Mouse (Mus musculus): ENCODE measurements at regions not wholly inside any gene's neighbourhood (a gene's known extent, or its start where the extent isn't known, plus 50 kb on each side); places are given as distances from the start of the nearest gene placed in this dataset.

- no peaks in the 10 kb centered on the region for H3K27me3 ChIP-seq (ENCODE audit: control insufficient read depth, insufficient read depth, low read length)
- H3K4me1 ChIP-seq (replicated peaks; ENCODE audit: control insufficient read depth, insufficient read depth, low read length) = no peaks in the 10 kb centered on the region
- DNase-seq (ENCODE audit: low spot score) = no peak
- H3K36me3 ChIP-seq (replicated peaks; ENCODE audit: control insufficient read depth, insufficient read depth) = no peaks in the 10 kb centered on the region
- H3K9me3 ChIP-seq (ENCODE audit: control insufficient read depth, low read length) = no peaks in the 10 kb centered on the region
- H3K4me3 ChIP-seq (replicated peaks; ENCODE audit: low read length) = no peak overlapping the region
- H3K4me2 ChIP-seq (replicated peaks) = no peak overlapping the region
- H3K27ac ChIP-seq = no peak overlapping the region
- no peak overlapping the region for H3K9ac ChIP-seq
- no peak for ATAC-seq (ENCODE audit: low FRiP score)
These were observed 235.2 kb upstream of the Ptprz1 start for GRCm38 (mm10) chr6:22640100-22640499.

- DNase-seq (ENCODE audit: low spot score) (no peak), ATAC-seq (ENCODE audit: low FRiP score) (no peak)
- Histone ChIP-seq H3K27ac (no peak overlapping the region), H3K4me1 (replicated peaks; ENCODE audit: control insufficient read depth, insufficient read depth, low read length) (no peaks in the 10 kb centered on the region), H3K27me3 (ENCODE audit: control insufficient read depth, insufficient read depth, low read length) (no peaks in the 10 kb centered on the region), H3K4me2 (replicated peaks) (no peak overlapping the region), H3K36me3 (replicated peaks; ENCODE audit: control insufficient read depth, insufficient read depth) (no peaks in the 10 kb centered on the region), H3K9ac (no peak overlapping the region), H3K4me3 (replicated peaks; ENCODE audit: low read length) (no peak overlapping the region), H3K9me3 (ENCODE audit: control insufficient read depth, low read length) (no peaks in the 10 kb centered on the region)
- 89% methylated on average over 3 of the region's 3 CpGs for WGBS
These were observed 240.2 kb upstream of the Ptprz1 start for GRCm38 (mm10) chr6:22635141-22635540.

GRCm38 (mm10) chr6:22634740-22635139 is 240.6 kb upstream of the Ptprz1 start:
- H3K27me3 ChIP-seq (ENCODE audit: control insufficient read depth, insufficient read depth, low read length) = no peaks in the 10 kb centered on the region
- H3K4me2 ChIP-seq (replicated peaks) = no peak overlapping the region
- no peak overlapping the region for H3K9ac ChIP-seq
- 82% methylated on average over 5 of the region's 5 CpGs for WGBS
- H3K27ac ChIP-seq = no peak overlapping the region
- no peak for DNase-seq (ENCODE audit: low spot score)
- H3K9me3 ChIP-seq (ENCODE audit: control insufficient read depth, low read length) = no peaks in the 10 kb centered on the region
- H3K4me3 ChIP-seq (replicated peaks; ENCODE audit: low read length) = no peak overlapping the region
- ATAC-seq (ENCODE audit: low FRiP score) = no peak
- no peaks in the 10 kb centered on the region for H3K4me1 ChIP-seq (replicated peaks; ENCODE audit: control insufficient read depth, insufficient read depth, low read length)
- H3K36me3 ChIP-seq (replicated peaks; ENCODE audit: control insufficient read depth, insufficient read depth) = no peaks in the 10 kb centered on the region

- 57% methylated on average over 5 of the region's 5 CpGs for WGBS
These were observed 235.5 kb upstream of the Fam3c start for GRCm38 (mm10) chr6:22591592-22591991.

GRCm38 (mm10) chr6:22584851-22585250 is 228.8 kb upstream of the Fam3c start:
- H3K27me3 ChIP-seq (ENCODE audit: control insufficient read depth, insufficient read depth, low read length) = no peaks in the 10 kb centered on the region
- DNase-seq (ENCODE audit: low spot score) (no peak), ATAC-seq (ENCODE audit: low FRiP score) (no peak)
- H3K4me3 ChIP-seq (replicated peaks; ENCODE audit: low read length) = no peak overlapping the region
- no peak overlapping the region for H3K27ac ChIP-seq
- H3K9me3 ChIP-seq (ENCODE audit: control insufficient read depth, low read length) = no peaks in the 10 kb centered on the region
- H3K36me3 ChIP-seq (replicated peaks; ENCODE audit: control insufficient read depth, insufficient read depth) = no peaks in the 10 kb centered on the region
- WGBS = 68% methylated on average over 4 of the region's 4 CpGs
- H3K9ac ChIP-seq = no peak overlapping the region
- no peaks in the 10 kb centered on the region for H3K4me1 ChIP-seq (replicated peaks; ENCODE audit: control insufficient read depth, insufficient read depth, low read length)
- H3K4me2 ChIP-seq (replicated peaks) = no peak overlapping the region

More at GRCm38 (mm10) chr6:22591592-22591991, 235.5 kb upstream of the Fam3c start:
- H3K9me3 ChIP-seq (ENCODE audit: control insufficient read depth, low read length) = no peaks in the 10 kb centered on the region
- no peak overlapping the region for H3K4me3 ChIP-seq (replicated peaks; ENCODE audit: low read length)
- no peaks in the 10 kb centered on the region for H3K4me1 ChIP-seq (replicated peaks; ENCODE audit: control insufficient read depth, insufficient read depth, low read length)
- ATAC-seq (ENCODE audit: low FRiP score) = no peak
- no peaks in the 10 kb centered on the region for H3K36me3 ChIP-seq (replicated peaks; ENCODE audit: control insufficient read depth, insufficient read depth)
- H3K27me3 ChIP-seq (ENCODE audit: control insufficient read depth, insufficient read depth, low read length) = no peaks in the 10 kb centered on the region
- no peak for DNase-seq (ENCODE audit: low spot score)
- no peak overlapping the region for H3K27ac ChIP-seq
- H3K4me2 ChIP-seq (replicated peaks) = no peak overlapping the region
- H3K9ac ChIP-seq = no peak overlapping the region

GRCm38 (mm10) chr6:22572925-22573324 is 216.9 kb upstream of the Fam3c start:
- DNase-seq (ENCODE audit: low spot score) (no peak), ATAC-seq (ENCODE audit: low FRiP score) (no peak)
- WGBS = 65% methylated on average over 1 of the region's 1 CpGs
- H3K9ac ChIP-seq = no peak overlapping the region
- no peaks in the 10 kb centered on the region for H3K36me3 ChIP-seq (replicated peaks; ENCODE audit: control insufficient read depth, insufficient read depth)
- no peaks in the 10 kb centered on the region for H3K27me3 ChIP-seq (ENCODE audit: control insufficient read depth, insufficient read depth, low read length)
- no peak overlapping the region for H3K4me3 ChIP-seq (replicated peaks; ENCODE audit: low read length)
- H3K4me2 ChIP-seq (replicated peaks) = no peak overlapping the region
- H3K9me3 ChIP-seq (ENCODE audit: control insufficient read depth, low read length) = no peaks in the 10 kb centered on the region
- no peak overlapping the region for H3K27ac ChIP-seq
- no peaks in the 10 kb centered on the region for H3K4me1 ChIP-seq (replicated peaks; ENCODE audit: control insufficient read depth, insufficient read depth, low read length)

- Histone ChIP-seq H3K36me3 (replicated peaks; ENCODE audit: control insufficient read depth, insufficient read depth) (no peaks in the 10 kb centered on the region), H3K4me2 (replicated peaks) (no peak overlapping the region), H3K9ac (no peak overlapping the region), H3K4me3 (replicated peaks; ENCODE audit: low read length) (no peak overlapping the region), H3K9me3 (ENCODE audit: control insufficient read depth, low read length) (no peaks in the 10 kb centered on the region), H3K27me3 (ENCODE audit: control insufficient read depth, insufficient read depth, low read length) (no peaks in the 10 kb centered on the region), H3K4me1 (replicated peaks; ENCODE audit: control insufficient read depth, insufficient read depth, low read length) (no peaks in the 10 kb centered on the region), H3K27ac (no peak overlapping the region)
- no peak for DNase-seq (ENCODE audit: low spot score)
- ATAC-seq (ENCODE audit: low FRiP score) = no peak
- 93% methylated on average over 9 of the region's 9 CpGs for WGBS
These were observed 211.8 kb upstream of the Fam3c start for GRCm38 (mm10) chr6:22567891-22568290.

GRCm38 (mm10) chr6:22548296-22549245 is 192.5 kb upstream of the Fam3c start:
- H3K4me2 ChIP-seq (replicated peaks) = no peak overlapping the region
- no peak overlapping the region for H3K27ac ChIP-seq
- ATAC-seq (ENCODE audit: low FRiP score) (peak; percentile 76; the same call in 1 of the 2 replicates), DNase-seq (ENCODE audit: low spot score) (no peak)
- no peaks in the 10 kb centered on the region for H3K4me1 ChIP-seq (replicated peaks; ENCODE audit: control insufficient read depth, insufficient read depth, low read length)
- no peaks in the 10 kb centered on the region for H3K27me3 ChIP-seq (ENCODE audit: control insufficient read depth, insufficient read depth, low read length)
- no peaks in the 10 kb centered on the region for H3K9me3 ChIP-seq (ENCODE audit: control insufficient read depth, low read length)
- WGBS = 64% methylated on average over 13 of the region's 13 CpGs
- no peaks in the 10 kb centered on the region for H3K36me3 ChIP-seq (replicated peaks; ENCODE audit: control insufficient read depth, insufficient read depth)
- H3K9ac ChIP-seq = no peak overlapping the region
- H3K4me3 ChIP-seq (replicated peaks; ENCODE audit: low read length) = no peak overlapping the region

- Histone ChIP-seq H3K4me1 (replicated peaks; ENCODE audit: control insufficient read depth, insufficient read depth, low read length) (no peaks in the 10 kb centered on the region), H3K4me2 (replicated peaks) (no peak overlapping the region), H3K9me3 (ENCODE audit: control insufficient read depth, low read length) (no peaks in the 10 kb centered on the region), H3K27ac (no peak overlapping the region), H3K27me3 (ENCODE audit: control insufficient read depth, insufficient read depth, low read length) (no peaks in the 10 kb centered on the region), H3K36me3 (replicated peaks; ENCODE audit: control insufficient read depth, insufficient read depth) (no peaks in the 10 kb centered on the region), H3K9ac (no peak overlapping the region), H3K4me3 (replicated peaks; ENCODE audit: low read length) (no peak overlapping the region)
- ATAC-seq (ENCODE audit: low FRiP score) (no peak), DNase-seq (ENCODE audit: low spot score) (no peak)
- 88% methylated on average over 2 of the region's 2 CpGs for WGBS
These were observed 185.6 kb upstream of the Fam3c start for GRCm38 (mm10) chr6:22541603-22542002.
